Comparison of ENCODE assay signal across 19 mouse cellular contexts in genomic region chr19:55569894-55570293, GRCm38 (mm10).
DNase-seq lines count a peak whose midpoint lies in the region; ATAC-seq and TF ChIP-seq lines count a peak whose summit lies in the region.
"Had no signal": no experiment of that assay in that cellular context is flagged by ENCODE, and none has a peak within 500 bp of the region (broad histone marks: within the 10 kb centered on the region; RNA-seq: fewer than 3 reads in every experiment).

No protein-coding gene starts in this region.

- no peaks in the 10 kb centered on the region for H3K9me3 ChIP-seq in kidney, embryonic 15.5 days (replicated peaks)
- no peaks in the 10 kb centered on the region for H3K9me3 ChIP-seq in limb, embryonic 10.5 days (replicated peaks)
- H3K9me3 ChIP-seq in stomach, postnatal 0 days (ENCODE audit: control insufficient read depth, low read length), result no peaks in the 10 kb centered on the region
- H3K9me3 ChIP-seq in midbrain, embryonic 13.5 days, result no peaks in the 10 kb centered on the region
- H3K9me3 ChIP-seq: forebrain, embryonic 12.5 days; lung, embryonic 15.5 days; midbrain, embryonic 15.5 days had no signal

- H3K27ac ChIP-seq in kidney, embryonic 15.5 days, result peak overlapping the region; percentile 56; the same call in 1 of the 2 replicates
- peak overlapping the region; percentile 36; the same call in 1 of the 2 replicates for H3K27ac ChIP-seq in limb, embryonic 10.5 days
- H3K27ac ChIP-seq in stomach, postnatal 0 days (replicated peaks), result 0 out of 2 replicates have a peak overlapping the region, but pooled peaks have one; percentile 0
- no peak overlapping the region for H3K27ac ChIP-seq in midbrain, embryonic 13.5 days
- H3K27ac ChIP-seq: forebrain, embryonic 12.5 days; lung, embryonic 15.5 days; macrophage; midbrain, embryonic 15.5 days had no signal

- no peaks in the 10 kb centered on the region for H3K27me3 ChIP-seq in kidney, embryonic 15.5 days
- H3K27me3 ChIP-seq in limb, embryonic 10.5 days (ENCODE audit: low read depth, poor library complexity, severe bottlenecking), result peaks cover 26% of the 10 kb centered on the region
- H3K27me3 ChIP-seq in stomach, postnatal 0 days (ENCODE audit: control insufficient read depth, insufficient read depth, low read length), result no peaks in the 10 kb centered on the region
- peaks cover 9% of the 10 kb centered on the region; the same call in 1 of the 2 replicates for H3K27me3 ChIP-seq in midbrain, embryonic 13.5 days
- H3K27me3 ChIP-seq: lung, embryonic 15.5 days; midbrain, embryonic 15.5 days had no signal

- H3K9ac ChIP-seq in kidney, embryonic 15.5 days, result no peak overlapping the region
- H3K9ac ChIP-seq in stomach, postnatal 0 days (ENCODE audit: low read length), result no peak overlapping the region
- no peak overlapping the region for H3K9ac ChIP-seq in midbrain, embryonic 13.5 days (replicated peaks)
- H3K9ac ChIP-seq: forebrain, embryonic 12.5 days; lung, embryonic 15.5 days; midbrain, embryonic 15.5 days had no signal

- no peak overlapping the region for H3K4me2 ChIP-seq in kidney, embryonic 15.5 days
- no peak overlapping the region for H3K4me2 ChIP-seq in stomach, postnatal 0 days (replicated peaks; ENCODE audit: low read depth)
- no peak overlapping the region for H3K4me2 ChIP-seq in midbrain, embryonic 13.5 days (replicated peaks)
- H3K4me2 ChIP-seq: forebrain, embryonic 12.5 days; liver, embryonic 11.5 days; lung, embryonic 15.5 days; midbrain, embryonic 15.5 days had no signal

- H3K4me1 ChIP-seq in kidney, embryonic 15.5 days, result peaks cover 38% of the 10 kb centered on the region
- peaks cover 59% of the 10 kb centered on the region for H3K4me1 ChIP-seq in limb, embryonic 10.5 days
- H3K4me1 ChIP-seq in stomach, postnatal 0 days (replicated peaks; ENCODE audit: control insufficient read depth, insufficient read depth), result 0 out of 2 replicates have a peak, but pooled peaks cover 2% of the 10 kb centered on the region
- H3K4me1 ChIP-seq in midbrain, embryonic 13.5 days (replicated peaks), result no peaks in the 10 kb centered on the region
- H3K4me1 ChIP-seq: forebrain, embryonic 12.5 days; lung, embryonic 15.5 days; midbrain, embryonic 15.5 days had no signal

- H3K36me3 ChIP-seq in kidney, embryonic 15.5 days, result no peaks in the 10 kb centered on the region
- H3K36me3 ChIP-seq in limb, embryonic 10.5 days, result no peaks in the 10 kb centered on the region
- H3K36me3 ChIP-seq in stomach, postnatal 0 days (ENCODE audit: control insufficient read depth, insufficient read depth, low read length), result no peaks in the 10 kb centered on the region
- H3K36me3 ChIP-seq in midbrain, embryonic 13.5 days, result no peaks in the 10 kb centered on the region
- H3K36me3 ChIP-seq: forebrain, embryonic 12.5 days; lung, embryonic 15.5 days; midbrain, embryonic 15.5 days had no signal

- TF ChIP-seq EP300 in stomach, postnatal 0 days (optimal IDR thresholded peaks at IDR 0.05), result no peak

- no peak for DNase-seq in kidney, postnatal 14 days
- no peak for DNase-seq in limb, embryonic 10.5 days (ENCODE audit: low spot score)
- no peak for DNase-seq in stomach, postnatal 0 days (ENCODE audit: low spot score)
- no peak for DNase-seq in MN1 (ENCODE audit: low spot score)
- DNase-seq: cerebellum, postnatal 14 days; gastrocnemius, postnatal 14 days; kidney, adult 9 months; layer of hippocampus, postnatal 36 days; left cerebral cortex, postnatal 4 days; thymus, adult 18-20 months had no signal

- whole genome bisulfite sequencing in kidney, embryonic 15.5 days, result 83% methylated on average over 12 of the region's 12 CpGs
- 90% methylated on average over 12 of the region's 12 CpGs for WGBS in limb, embryonic 10.5 days
- WGBS in stomach, postnatal 0 days, result 70% methylated on average over 12 of the region's 12 CpGs
- WGBS in midbrain, embryonic 13.5 days, result 89% methylated on average over 12 of the region's 12 CpGs

- no peak for ATAC-seq in kidney, embryonic 15.5 days (replicated peaks; ENCODE audit: low FRiP score)
- peak; percentile 66 for ATAC-seq in granulocyte monocyte progenitor cell, adult 5-6 weeks (replicated peaks; ENCODE audit: poor library complexity, severe bottlenecking)
- ATAC-seq in stomach, postnatal 0 days (ENCODE audit: low FRiP score, low TSS enrichment), result 0 out of 2 replicates have a peak, but pooled peaks have one; percentile 31
- ATAC-seq in midbrain, embryonic 13.5 days, result no peak
- ATAC-seq: hindbrain, embryonic 16.5 days; midbrain, embryonic 15.5 days had no signal

- no peak for TF ChIP-seq CTCF in stomach, postnatal 0 days (IDR thresholded peaks at IDR 0.05; ENCODE audit: low read depth)

- H3K4me3 ChIP-seq in kidney, embryonic 15.5 days (replicated peaks), result no peak overlapping the region
- no peak overlapping the region for H3K4me3 ChIP-seq in limb, embryonic 10.5 days
- no peak overlapping the region for H3K4me3 ChIP-seq in stomach, postnatal 0 days (ENCODE audit: low read depth, low read length)
- no peak overlapping the region for H3K4me3 ChIP-seq in midbrain, embryonic 13.5 days (replicated peaks)
- H3K4me3 ChIP-seq: forebrain, embryonic 12.5 days; lung, embryonic 15.5 days; midbrain, embryonic 15.5 days had no signal

Comparison
In these comparisons a context has a peak if more than half of its experiments do, and no peak if none do; other contexts are left out.
1. ATAC-seq: peak in granulocyte monocyte progenitor cell, adult 5-6 weeks (single experiment) and stomach, postnatal 0 days (single experiment); none in kidney, embryonic 15.5 days (single experiment) and midbrain, embryonic 13.5 days (single experiment).